Mouse (Mus musculus): ENCODE measurements around the gene Cfhr2. TPM values are rescaled to one million over a fixed set of nuclear protein-coding genes. Genes with fewer than 3 reads are reported as not detected.
"Not testable (repeated sequence)": the region's sequence is repeated elsewhere in the genome, so short reads cannot be mapped to it uniquely, and the experiment has no call there.

Cfhr2 gene
- not detected for polyA plus RNA-seq (2017; shearing (Covaris generic))

DNA sequence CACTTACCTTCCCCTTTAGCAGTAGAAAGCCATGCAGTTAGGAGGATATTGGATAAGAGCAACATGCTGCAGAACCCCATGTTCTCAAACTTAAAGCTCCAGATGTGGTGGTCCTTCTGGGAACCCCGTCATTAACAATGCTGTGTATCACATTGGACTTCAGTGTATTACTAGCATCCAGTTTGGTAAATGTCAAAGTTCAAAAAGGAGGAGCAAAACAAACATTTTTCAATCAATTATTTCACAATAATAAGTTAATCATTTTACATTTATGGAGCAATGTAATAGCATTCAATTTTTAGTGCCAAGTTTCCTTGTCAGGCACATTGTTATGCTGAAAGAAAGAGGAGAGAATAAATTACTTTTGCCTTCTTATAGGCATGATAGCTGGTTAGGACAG is at the start of gene Cfhr2:
Gene Cfhr2 (minus strand): TSS at position 155 of the 400 bp plus-strand sequence.
- no peak for ATAC-seq

DNA sequence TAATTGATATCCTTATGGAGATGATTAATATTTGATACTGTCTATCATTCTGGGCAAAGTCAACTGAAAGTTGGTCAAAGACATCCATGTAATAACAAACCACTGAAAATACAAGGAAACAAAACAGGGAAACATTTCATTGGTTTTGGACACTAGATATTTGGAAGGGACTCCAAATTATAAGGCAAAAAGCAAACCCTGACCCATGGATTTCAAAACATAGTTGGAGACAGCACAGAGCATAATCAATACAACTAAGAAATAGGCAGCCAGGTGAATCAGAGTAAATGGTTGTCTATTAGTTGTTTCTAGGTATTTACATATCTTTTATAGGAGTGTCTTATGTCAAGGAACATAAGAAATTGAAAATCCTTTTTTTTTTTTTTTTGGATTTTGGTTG is 5.2 kb upstream of the Cfhr2 start:
- ATAC-seq: no peak

DNA sequence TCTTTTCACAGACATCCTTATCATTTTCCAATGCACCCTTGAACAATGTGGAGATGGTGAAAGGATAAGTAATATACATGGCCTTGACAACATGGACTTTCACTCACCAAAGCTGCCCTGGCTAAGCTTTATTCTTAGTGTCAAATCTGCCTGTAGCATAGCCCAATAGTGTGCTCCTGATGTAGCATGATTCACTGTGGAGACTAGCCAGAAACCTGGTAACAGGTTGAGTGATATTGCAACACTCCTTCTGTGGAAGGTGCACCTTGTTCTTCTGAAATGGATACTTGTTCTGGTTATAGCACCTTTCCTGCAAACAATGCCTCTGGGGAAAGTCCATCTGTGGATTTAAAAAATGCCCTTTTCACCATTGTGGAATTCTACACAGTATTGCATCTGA is 1.7 kb upstream of the Cfhr2 start:
- ATAC-seq: no peak

DNA sequence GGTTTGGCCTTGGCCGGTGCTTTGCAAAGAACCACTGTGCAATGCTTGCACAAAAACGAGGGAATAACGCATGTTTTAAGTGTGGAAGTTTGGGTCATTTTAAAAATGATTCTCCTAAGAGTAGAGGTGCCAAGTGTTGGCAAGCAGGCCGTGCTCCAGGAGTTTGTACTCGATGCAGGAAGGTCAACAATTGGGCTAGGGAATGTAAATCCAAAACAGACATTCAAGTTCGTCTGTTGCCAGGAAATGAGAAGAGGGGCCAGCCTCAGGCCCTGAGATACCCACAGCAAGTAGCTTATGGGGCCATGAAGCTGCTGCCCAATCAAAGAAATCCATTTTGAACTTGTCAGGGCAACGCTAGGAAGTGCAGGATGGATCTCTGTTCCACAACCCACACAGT is 18.8 kb downstream of the Cfhr2 start:
- ATAC-seq: no peak

DNA sequence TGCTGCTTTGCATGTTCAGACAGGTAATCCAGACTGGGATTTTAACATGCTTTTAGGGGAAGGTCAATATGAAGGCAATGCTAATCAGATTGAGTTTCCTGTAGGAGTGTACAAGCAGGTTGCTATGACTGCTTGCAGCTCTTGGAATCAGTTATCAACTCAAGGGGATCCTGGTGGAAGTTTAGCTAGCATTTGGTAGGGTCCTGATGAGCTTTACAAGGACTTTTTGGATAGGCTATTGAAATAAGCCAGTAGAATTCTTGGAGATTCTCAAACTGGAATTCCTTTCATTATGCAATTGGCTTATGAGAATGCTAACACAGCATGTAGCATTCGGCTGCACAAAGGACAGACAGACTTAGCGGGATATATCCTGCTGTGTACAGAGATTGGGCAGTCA is 19.2 kb downstream of the Cfhr2 start:
- ATAC-seq: no peak

DNA sequence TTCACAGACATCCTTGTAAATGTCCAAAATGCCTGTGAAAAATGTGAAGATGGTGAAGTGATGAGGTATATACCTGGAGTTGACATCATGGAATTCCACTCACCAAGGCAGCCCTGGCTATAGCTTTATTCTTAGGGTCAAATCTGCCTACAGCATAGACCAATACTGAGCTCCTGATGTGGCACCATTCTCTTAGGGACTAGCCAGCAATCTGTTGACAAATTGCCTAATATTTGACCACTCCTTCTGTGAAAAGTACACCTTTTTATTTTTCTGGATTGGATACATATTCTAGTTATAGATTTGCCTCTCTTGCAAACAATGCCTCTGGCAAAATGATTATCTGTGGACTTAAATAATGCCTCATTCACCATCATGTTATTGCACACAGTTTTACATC is 49.9 kb downstream of the Cfhr2 start:
- ATAC-seq: no peak

DNA sequence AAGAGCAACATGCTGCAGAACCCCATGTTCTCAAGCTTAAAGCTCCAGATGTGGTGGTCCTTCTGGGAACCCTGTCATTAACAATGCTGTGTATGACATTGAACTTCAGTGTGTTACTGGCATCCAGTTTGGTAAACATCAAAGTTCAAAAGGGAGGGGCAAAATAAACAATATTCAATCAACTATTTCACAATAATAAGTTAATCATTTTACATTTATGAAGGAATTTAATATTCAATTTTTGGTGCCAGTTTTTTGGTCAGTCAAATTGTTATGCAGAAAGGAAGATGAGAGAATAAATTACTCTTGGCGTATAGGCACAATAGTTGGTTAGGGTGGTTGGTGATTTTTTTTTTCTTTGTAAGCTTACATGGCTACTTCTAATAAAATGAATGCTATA is 77.4 kb downstream of the Cfhr2 start, which contains the start of gene Gm4788:
Gene Gm4788 (minus strand): TSS at position 101 of the 400 bp plus-strand sequence.
- ATAC-seq: no peak

DNA sequence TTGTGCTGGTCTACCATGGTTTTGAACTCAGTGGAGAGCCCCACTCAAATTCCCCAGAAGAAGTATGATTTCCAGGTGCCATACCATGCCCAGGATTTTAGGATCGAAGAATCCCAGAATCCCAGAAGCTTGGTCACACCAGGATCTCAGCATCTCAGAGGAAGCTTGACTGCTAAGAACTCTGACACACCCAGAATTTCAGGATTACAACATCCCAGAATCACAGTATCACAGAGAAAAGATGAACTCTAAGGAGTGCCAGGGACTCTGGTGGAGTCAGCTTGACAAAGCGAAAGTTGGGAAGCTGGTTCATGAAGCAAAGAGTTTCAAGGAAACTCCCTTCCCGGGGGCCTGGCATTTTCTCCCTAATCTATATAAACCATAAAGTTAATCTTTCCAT is 88.6 kb downstream of the Cfhr2 start:
- ATAC-seq: not testable (repeated sequence)

Other genes with a start within 250 kb of the Cfhr2 start
- not detected for gene Gm4788, start 77.5 kb downstream of the Cfhr2 start, polyA plus RNA-seq (2017; shearing (Covaris generic))

Data from inflammation-experienced regulatory T-cells, adult 6 months (primary cell).